8 mouse cellular contexts compared by ENCODE assay signal in the genomic region with DNA sequence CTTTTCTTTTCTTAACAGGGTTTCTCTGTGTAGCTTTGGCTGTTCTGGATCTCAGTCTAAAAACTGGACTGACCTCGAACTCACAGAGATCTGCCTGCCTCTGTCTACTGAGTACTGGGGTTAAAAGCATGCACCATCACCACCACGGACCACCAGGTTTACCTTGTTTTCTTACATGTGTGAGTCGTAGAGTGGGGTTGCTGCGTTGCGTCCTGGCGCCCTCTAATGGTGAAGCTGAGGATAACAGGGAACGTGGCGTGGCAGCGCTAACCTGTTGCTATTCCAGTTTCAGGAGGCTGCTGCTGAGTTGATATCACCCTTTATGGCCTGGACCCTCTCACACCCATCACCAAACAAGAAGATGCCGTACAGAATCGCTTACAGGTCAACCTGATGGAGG. TPM values are rescaled to one million over a fixed set of nuclear protein-coding genes. Genes with fewer than 3 reads are reported as not detected.
DNase-seq lines count a peak whose midpoint lies in the region; TF ChIP-seq lines count a peak whose summit lies in the region.

No protein-coding gene starts in this region.

- H3K4me3 ChIP-seq in C2C12 (ENCODE audit: insufficient read depth, poor library complexity, severe bottlenecking): no peak overlapping the region

- peaks cover 33% of the 10 kb centered on the region for H3K79me2 ChIP-seq in C2C12 (ENCODE audit: control insufficient read depth, insufficient read depth)

- DNase-seq in MN1 (ENCODE audit: low spot score): peak; percentile 89
- DNase-seq in cerebellum, adult 9-11 months: peak; percentile 76
- peak; percentile 53 to 65 for DNase-seq in gastrocnemius, postnatal 4 days (ENCODE audit: low spot score in 2 of 2)
- DNase-seq in layer of hippocampus, adult 11-12 months (ENCODE audit: low spot score): peak; percentile 85
- DNase-seq in lung, adult 18-20 months: peak; percentile 83 to 85
- DNase-seq in right cerebral cortex, adult 2 months (ENCODE audit: low spot score in 2 of 2): peak; percentile 81 to 86
- peak; percentile 73 for DNase-seq in yolk sac, embryonic 10.5 days (ENCODE audit: low spot score)

- H3K36me3 ChIP-seq in C2C12 (ENCODE audit: control insufficient read depth, insufficient read depth): no peaks in the 10 kb centered on the region

- peaks cover under 1% of the 10 kb centered on the region for H3K27me3 ChIP-seq in C2C12 (ENCODE audit: control insufficient read depth, insufficient read depth, insufficient read length)

- H3ac ChIP-seq in C2C12 (ENCODE audit: control insufficient read depth, insufficient read length, low read depth): no peak overlapping the region

- peak; percentile 95 for TF ChIP-seq CTCF in C2C12 (IDR thresholded peaks at IDR 0.05; ENCODE audit: control insufficient read depth, insufficient read depth, insufficient read length)

- peaks cover 13% of the 10 kb centered on the region for H3K79me3 ChIP-seq in C2C12 (ENCODE audit: low read depth)

TF ChIP-seq in C2C12, 6 proteins besides CTCF, POLR2A, EP300 and RAD21:
- TF ChIP-seq MYOD1 (IDR thresholded peaks at IDR 0.05; ENCODE audit: control insufficient read depth, insufficient read length, low read depth) (no peak), CEBPB (IDR thresholded peaks at IDR 0.05; ENCODE audit: low read depth) (no peak), FOSL1 (IDR thresholded peaks at IDR 0.05; ENCODE audit: insufficient read depth, low read length, poor library complexity, severe bottlenecking) (no peak), MAX (IDR thresholded peaks at IDR 0.05) (peak; percentile 39)

RNA-seq across cellular contexts. Expression of gene Rac1, which starts 19.5 kb away (rescaled TPM):
- 256 TPM for polyA plus RNA-seq in C2C12 (2012; fragmentation: generic; extraction: Trizol)
- 100 to 1,000 TPM; 284 to 299 TPM for total RNA-seq in gastrocnemius, postnatal 4 days (2021)
